Mouse (Mus musculus): ENCODE measurements around the gene Slc39a7. TPM values are rescaled to one million over a fixed set of nuclear protein-coding genes. Genes with fewer than 3 reads are reported as not detected.
A peak's percentile ranks its signal among the peaks of the same experiment; 100 is the strongest.
"Not testable (repeated sequence)": the region's sequence is repeated elsewhere in the genome, so short reads cannot be mapped to it uniquely, and the experiment has no call there.

The Slc39a7 gene
- polyA plus RNA-seq, 1 experiment from 2014 or later: 158 TPM

DNA sequence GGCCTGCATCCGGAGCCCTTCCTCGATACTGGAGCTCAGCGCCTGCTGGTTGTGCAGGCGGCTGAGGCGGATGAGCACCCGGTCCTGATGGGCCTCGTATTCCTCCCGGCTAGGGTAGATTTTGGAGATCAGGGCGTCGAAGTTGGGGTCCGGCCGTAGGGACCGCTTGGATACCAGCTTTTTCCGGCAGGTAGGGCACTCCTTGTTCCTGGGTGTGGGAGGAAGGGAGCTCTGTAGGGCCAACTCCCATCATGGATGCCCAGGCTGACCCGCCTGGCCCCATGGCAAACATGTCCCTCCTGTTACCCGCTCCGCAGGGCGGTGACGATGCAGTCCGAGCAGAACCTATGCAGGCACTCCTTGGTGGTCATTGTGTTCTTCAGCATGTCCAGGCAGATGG is 8.5 kb downstream of the Slc39a7 start:
- peaks cover 16% of the 10 kb centered on the region; the same call in 1 of the 2 replicates for H3K9me3 ChIP-seq
- no peak for ATAC-seq (ENCODE audit: low read depth)
- peaks cover 43% of the 10 kb centered on the region for H3K4me1 ChIP-seq (replicated peaks)
- H3K4me3 ChIP-seq: no peak overlapping the region
- 95% methylated on average over 20 of the region's 20 CpGs for WGBS
- H3K9ac ChIP-seq: no peak overlapping the region
- no peak overlapping the region for H3K4me2 ChIP-seq
- no peak overlapping the region for H3K27ac ChIP-seq (replicated peaks)
- H3K27me3 ChIP-seq: no peaks in the 10 kb centered on the region
- peaks cover 36% of the 10 kb centered on the region for H3K36me3 ChIP-seq

DNA sequence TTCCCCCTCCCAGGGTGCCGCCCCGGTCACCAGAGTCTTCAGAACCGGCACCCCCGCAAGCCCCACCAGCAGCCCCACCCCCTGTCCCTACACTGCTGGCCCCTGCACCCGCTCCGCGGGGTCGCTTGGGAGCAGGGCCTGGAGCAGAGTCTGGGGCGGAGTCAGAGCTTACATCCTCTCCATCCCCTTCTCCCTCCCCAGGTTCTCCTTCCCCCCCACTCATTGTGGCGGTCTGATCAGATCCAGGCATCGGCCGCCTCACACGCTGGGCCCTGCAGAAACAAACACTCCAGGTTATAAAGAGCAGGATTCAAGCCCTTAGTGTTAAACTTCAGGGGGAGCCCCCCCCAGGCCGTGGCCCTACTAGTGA is 9.1 kb downstream of the Slc39a7 start:
- Histone ChIP-seq H3K27me3 (no peaks in the 10 kb centered on the region), H3K4me2 (no peak overlapping the region), H3K9ac (no peak overlapping the region), H3K27ac (replicated peaks) (no peak overlapping the region), H3K4me3 (no peak overlapping the region), H3K36me3 (peaks cover 36% of the 10 kb centered on the region), H3K4me1 (replicated peaks) (peaks cover 38% of the 10 kb centered on the region), H3K9me3 (peaks cover 16% of the 10 kb centered on the region; the same call in 1 of the 2 replicates)
- WGBS: 92% methylated on average over 14 of the region's 14 CpGs
- ATAC-seq (ENCODE audit: low read depth): no peak

DNA sequence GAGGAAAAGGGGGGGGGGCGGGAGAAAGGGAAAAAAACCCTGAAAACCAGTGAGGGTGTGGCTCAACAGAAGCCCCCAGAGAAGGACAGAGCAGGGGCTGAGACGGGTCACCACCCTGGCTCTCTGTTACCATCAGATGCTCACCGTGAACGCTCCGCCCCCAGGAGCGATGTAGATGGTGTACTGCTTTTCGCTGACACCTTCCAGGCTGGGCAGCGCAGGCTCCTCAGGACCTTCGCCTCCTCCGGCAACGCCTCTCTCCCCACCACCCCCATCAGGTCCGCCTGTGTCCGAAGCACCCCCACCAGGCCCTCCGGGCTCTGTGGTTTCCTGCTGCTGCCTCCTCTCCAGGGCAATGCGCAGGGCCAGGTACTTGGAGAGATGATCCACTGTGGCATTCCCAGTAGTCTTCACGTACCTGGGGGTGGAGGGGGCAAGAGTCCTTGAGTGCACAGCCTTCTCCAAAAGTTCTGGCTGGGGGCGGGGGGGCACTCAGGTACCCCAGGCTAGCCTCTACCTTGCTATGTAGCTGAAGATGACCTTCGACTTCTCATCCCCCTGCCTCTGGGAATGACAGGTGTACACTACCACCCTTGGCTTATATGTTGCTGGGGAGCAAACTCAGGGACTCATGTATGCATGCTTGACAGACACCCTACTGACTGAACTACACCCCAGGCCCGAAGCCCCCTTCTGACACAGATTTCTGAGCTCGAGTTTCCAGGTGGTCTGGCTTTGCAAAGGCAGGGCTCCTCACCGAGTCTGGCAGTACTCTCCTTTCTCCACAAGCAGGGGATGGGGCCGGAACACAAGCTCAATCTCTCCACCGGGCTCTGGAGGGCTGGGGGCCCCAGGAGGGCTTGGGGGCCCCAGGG is 9.7 kb downstream of the Slc39a7 start:
- Histone ChIP-seq H3K9me3 (peaks cover 16% of the 10 kb centered on the region; the same call in 1 of the 2 replicates), H3K4me3 (no peak overlapping the region), H3K27me3 (no peaks in the 10 kb centered on the region), H3K4me1 (replicated peaks) (peaks cover 32% of the 10 kb centered on the region), H3K9ac (no peak overlapping the region), H3K27ac (replicated peaks) (no peak overlapping the region), H3K36me3 (peaks cover 36% of the 10 kb centered on the region), H3K4me2 (no peak overlapping the region)
- no peak for ATAC-seq (ENCODE audit: low read depth)
- WGBS: 95% methylated on average over 23 of the region's 23 CpGs

DNA sequence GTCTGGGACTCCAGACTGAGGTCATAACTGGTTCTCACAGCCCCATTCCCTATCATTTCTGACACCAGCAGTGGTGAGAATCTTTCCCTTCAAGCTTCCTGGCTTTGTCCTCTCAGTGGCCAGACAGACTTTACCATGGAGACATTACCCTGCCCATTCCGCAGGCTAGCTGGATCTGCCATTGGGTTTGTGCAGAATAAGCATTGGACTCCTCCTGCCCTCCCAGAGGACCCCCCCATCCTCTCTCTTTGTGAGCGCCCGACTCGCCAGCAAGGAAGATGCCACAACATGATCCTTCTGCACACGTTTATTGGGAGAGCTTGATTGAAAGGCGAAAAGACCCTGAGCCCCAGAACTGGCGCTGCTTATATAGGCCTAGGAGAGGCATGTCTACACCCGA is 18.0 kb downstream of the Slc39a7 start:
- no peak for ATAC-seq (ENCODE audit: low read depth)
- Histone ChIP-seq H3K4me1 (replicated peaks) (no peaks in the 10 kb centered on the region), H3K36me3 (peaks cover 5% of the 10 kb centered on the region; the same call in 1 of the 2 replicates), H3K9me3 (0 out of 2 replicates have a peak, but pooled peaks cover 4% of the 10 kb centered on the region), H3K9ac (no peak overlapping the region), H3K27ac (replicated peaks) (no peak overlapping the region), H3K4me3 (no peak overlapping the region), H3K27me3 (no peaks in the 10 kb centered on the region), H3K4me2 (no peak overlapping the region)
- 85% methylated on average over 8 of the region's 8 CpGs for WGBS

GRCm38 (mm10) chr17:34010156-34010555 is 21.3 kb downstream of the Slc39a7 start:
- H3K36me3 ChIP-seq: peaks cover 3% of the 10 kb centered on the region; the same call in 1 of the 2 replicates
- no peak overlapping the region for H3K9ac ChIP-seq
- no peak overlapping the region for H3K4me3 ChIP-seq
- H3K27ac ChIP-seq (replicated peaks): no peak overlapping the region
- WGBS: 82% methylated on average over 5 of the region's 5 CpGs
- H3K27me3 ChIP-seq: 0 out of 2 replicates have a peak, but pooled peaks cover 2% of the 10 kb centered on the region
- no peak overlapping the region for H3K4me2 ChIP-seq
- H3K9me3 ChIP-seq: no peaks in the 10 kb centered on the region
- no peaks in the 10 kb centered on the region for H3K4me1 ChIP-seq (replicated peaks)
- no peak for ATAC-seq (ENCODE audit: low read depth)

DNA sequence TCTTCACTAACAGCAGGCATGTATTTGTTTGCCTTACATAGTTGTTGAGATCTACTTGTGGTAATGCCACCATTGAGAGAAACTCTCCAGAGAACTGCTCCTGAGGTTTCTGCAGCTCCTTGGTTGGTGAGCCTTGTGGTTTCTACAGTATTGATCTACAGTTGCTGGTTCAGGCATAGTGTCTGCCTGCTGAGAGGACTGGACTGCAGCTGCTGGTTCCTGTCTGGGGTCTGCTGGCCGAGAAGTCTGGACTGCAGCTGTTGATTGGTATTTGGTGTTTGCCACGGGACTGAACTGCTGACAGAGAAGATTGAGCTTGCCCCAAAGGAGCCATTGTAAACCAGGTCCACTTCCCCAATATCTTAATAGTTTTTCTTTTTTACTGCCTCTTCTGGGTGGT is 24.9 kb downstream of the Slc39a7 start:
- 42% methylated on average over 2 of the region's 2 CpGs for WGBS
- ATAC-seq (ENCODE audit: low read depth): no peak

GRCm38 (mm10) chr17:34003426-34003825 is 28.1 kb downstream of the Slc39a7 start:
- 6% methylated on average over 5 of the region's 5 CpGs for WGBS
- H3K9ac ChIP-seq: no peak overlapping the region
- ATAC-seq (ENCODE audit: low read depth): no peak
- H3K4me3 ChIP-seq: no peak overlapping the region
- H3K36me3 ChIP-seq: no peaks in the 10 kb centered on the region
- peaks cover 13% of the 10 kb centered on the region for H3K4me1 ChIP-seq (replicated peaks)
- peaks cover 42% of the 10 kb centered on the region for H3K27me3 ChIP-seq
- H3K27ac ChIP-seq (replicated peaks): no peak overlapping the region
- H3K4me2 ChIP-seq: no peak overlapping the region
- no peaks in the 10 kb centered on the region for H3K9me3 ChIP-seq

More for the DNA sequence above, 24.9 kb downstream of the Slc39a7 start:
- Histone ChIP-seq H3K4me1 (replicated peaks) (no peaks in the 10 kb centered on the region), H3K9me3 (no peaks in the 10 kb centered on the region), H3K27me3 (peaks cover 11% of the 10 kb centered on the region), H3K36me3 (no peaks in the 10 kb centered on the region), H3K27ac (replicated peaks) (no peak overlapping the region), H3K4me2 (no peak overlapping the region), H3K4me3 (no peak overlapping the region), H3K9ac (no peak overlapping the region)

- ATAC-seq (ENCODE audit: low read depth); H3K4me3 ChIP-seq; H3K36me3 ChIP-seq; H3K27ac ChIP-seq (replicated peaks); H3K9ac ChIP-seq; H3K9me3 ChIP-seq; H3K4me2 ChIP-seq: not testable (repeated sequence)
- peaks cover 45% of the 10 kb centered on the region for H3K27me3 ChIP-seq
- WGBS: 64% methylated on average over 2 of the region's 2 CpGs
- H3K4me1 ChIP-seq (replicated peaks): peaks cover 13% of the 10 kb centered on the region
These were observed 30.7 kb downstream of the Slc39a7 start for GRCm38 (mm10) chr17:34000796-34001195.

GRCm38 (mm10) chr17:34000150-34000537 is 31.3 kb downstream of the Slc39a7 start, which contains the start of gene H2-K1:
TSS of gene H2-K1 (minus strand) at chr17:34000347.
- ATAC-seq (ENCODE audit: low read depth): peak; percentile 89
- WGBS: 2% methylated on average over 30 of the region's 30 CpGs
- peaks cover 13% of the 10 kb centered on the region for H3K4me1 ChIP-seq (replicated peaks)

GRCm38 (mm10) chr17:33999341-34000149 is 31.9 kb downstream of the Slc39a7 start:
- Histone ChIP-seq H3K9ac (peak overlapping the region; percentile 69), H3K4me2 (peak overlapping the region; percentile 92), H3K27me3 (peaks cover 45% of the 10 kb centered on the region), H3K27ac (replicated peaks) (no peak overlapping the region), H3K4me3 (peak overlapping the region; percentile 51), H3K36me3 (no peaks in the 10 kb centered on the region), H3K9me3 (no peaks in the 10 kb centered on the region), H3K4me1 (replicated peaks) (peaks cover 13% of the 10 kb centered on the region)
- peak; percentile 65; the same call in 1 of the 2 replicates for ATAC-seq (ENCODE audit: low read depth)
- WGBS: 2% methylated on average over 87 of the region's 87 CpGs

More at GRCm38 (mm10) chr17:34000150-34000537, 31.3 kb downstream of the Slc39a7 start, which contains the start of gene H2-K1:
- peak within 1 kb of the TSS; percentile 69 for H3K9ac ChIP-seq
- H3K4me3 ChIP-seq: peak within 1 kb of the TSS; percentile 51
- no peaks in the 10 kb centered on the region for H3K36me3 ChIP-seq
- peaks cover 45% of the 10 kb centered on the region for H3K27me3 ChIP-seq
- H3K9me3 ChIP-seq: no peaks in the 10 kb centered on the region
- peak within 1 kb of the TSS; percentile 92 for H3K4me2 ChIP-seq
- no peak within 1 kb of the TSS for H3K27ac ChIP-seq (replicated peaks)

DNA sequence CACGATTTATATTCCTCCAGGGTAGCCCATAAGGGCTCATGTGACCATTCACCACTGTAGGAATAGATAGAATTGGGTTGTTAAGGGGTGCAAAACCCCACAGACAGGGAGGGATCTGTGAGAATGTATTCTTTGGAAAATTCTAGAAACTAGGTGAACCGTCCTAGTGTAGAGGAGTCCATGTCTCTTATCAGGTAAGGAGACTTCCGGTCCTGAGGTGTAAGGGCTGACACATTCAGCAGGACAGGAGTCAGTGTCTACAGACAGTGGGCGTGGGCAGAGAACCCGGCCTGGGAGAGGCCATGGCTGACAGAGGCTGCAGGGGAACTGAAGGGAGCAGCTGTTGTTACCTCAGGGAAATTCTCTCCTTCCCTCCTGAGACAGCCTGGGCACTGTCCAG is 32.8 kb downstream of the Slc39a7 start:
- WGBS: 65% methylated on average over 5 of the region's 5 CpGs
- H3K9me3 ChIP-seq; H3K36me3 ChIP-seq; H3K27ac ChIP-seq (replicated peaks); ATAC-seq (ENCODE audit: low read depth); H3K4me2 ChIP-seq; H3K4me3 ChIP-seq; H3K9ac ChIP-seq: not testable (repeated sequence)
- H3K27me3 ChIP-seq: peaks cover 45% of the 10 kb centered on the region
- peaks cover 13% of the 10 kb centered on the region for H3K4me1 ChIP-seq (replicated peaks)

- H3K27ac ChIP-seq (replicated peaks); H3K9ac ChIP-seq; ATAC-seq (ENCODE audit: low read depth); H3K4me3 ChIP-seq; H3K36me3 ChIP-seq; H3K9me3 ChIP-seq; H3K4me2 ChIP-seq: not testable (repeated sequence)
- 95% methylated on average over 2 of the region's 2 CpGs for WGBS
- peaks cover 41% of the 10 kb centered on the region for H3K27me3 ChIP-seq
- H3K4me1 ChIP-seq (replicated peaks): peaks cover 13% of the 10 kb centered on the region
These were observed 34.5 kb downstream of the Slc39a7 start for GRCm38 (mm10) chr17:33997025-33997424.
